Mouse (Mus musculus) heart, embryonic 16.5 days (tissue): Measurements from ENCODE around the gene Zdhhc11. TPM values are rescaled to one million over a fixed set of nuclear protein-coding genes. Genes with fewer than 3 reads are reported as not detected.

Experiments
- ATAC-seq: fragments of 200-750 bp; cut with Nextera tagmentation; replicated peaks from 2 replicates; pipeline ENCODE4 v1.8.0; 2017; ENCODE audit warnings: moderate number of reproducible peaks; ENCODE audit not compliant: insufficient read depth, low FRiP score; ENCODE audit errors: extremely low read depth
- H3K27ac ChIP-seq: fragments of 300-500 bp; sonication (generic); 2 replicates; pipeline ENCODE4 v1.5.1; 2014; ENCODE audit warnings: mild to moderate bottlenecking, low read length, control low read depth, moderate library complexity
- H3K27me3 ChIP-seq: fragments of 300-500 bp; sonication (generic); 2 replicates; pipeline ENCODE4 v1.6.1; 2014; ENCODE audit warnings: low read length, mixed read lengths; ENCODE audit not compliant: control insufficient read depth, insufficient read depth
- H3K36me3 ChIP-seq: fragments of 300-500 bp; sonication (generic); 2 replicates; pipeline ENCODE4 v1.6.1; 2014; ENCODE audit not compliant: control insufficient read depth, insufficient read depth
- H3K4me1 ChIP-seq: fragments of 300-500 bp; sonication (generic); 2 replicates; pipeline ENCODE4 v1.6.1; 2014; ENCODE audit warnings: low read length, mixed read lengths; ENCODE audit not compliant: control insufficient read depth, insufficient read depth
- H3K4me2 ChIP-seq: fragments of 300-500 bp; sonication (generic); 2 replicates; pipeline ENCODE4 v1.6.1; 2014; ENCODE audit warnings: low read depth, mild to moderate bottlenecking, control low read depth, low read length
- H3K4me3 ChIP-seq: fragments of 300-500 bp; sonication (generic); 2 replicates; pipeline ENCODE4 v1.5.1; 2014; ENCODE audit warnings: mild to moderate bottlenecking, control low read depth, low read length
- H3K9ac ChIP-seq: fragments of 300-500 bp; sonication (generic); 2 replicates; pipeline ENCODE4 v1.6.1; 2014; ENCODE audit warnings: low read length, control low read depth
- H3K9me3 ChIP-seq: fragments of 300-500 bp; sonication (generic); replicated peaks from 2 replicates; pipeline ENCODE4 v1.6.1; 2016; ENCODE audit warnings: low read length; ENCODE audit not compliant: control insufficient read depth
- WGBS: fragments of 180-500 bp; shearing (Covaris S2); extraction: QIAGEN DNeasy Blood & Tissue Kit; methylation state at CpG from one replicate; pipeline ENCODE4 v1.1.7; 2014; 5-methylcytosine and 5-hydroxymethylcytosine counted together
- polyA plus RNA-seq: library from polyadenylated mRNA; unstranded; fragments of >200 nt; fragmentation: Nextera tagmentation; extraction: Ambion mirVana; gene quantifications from 2 replicates; pipeline ENCODE4 v1.2.1, GENCODE M21; 2015

Zdhhc11 gene
- polyA plus RNA-seq, 1 experiment from 2014 or later, result not detected

DNA sequence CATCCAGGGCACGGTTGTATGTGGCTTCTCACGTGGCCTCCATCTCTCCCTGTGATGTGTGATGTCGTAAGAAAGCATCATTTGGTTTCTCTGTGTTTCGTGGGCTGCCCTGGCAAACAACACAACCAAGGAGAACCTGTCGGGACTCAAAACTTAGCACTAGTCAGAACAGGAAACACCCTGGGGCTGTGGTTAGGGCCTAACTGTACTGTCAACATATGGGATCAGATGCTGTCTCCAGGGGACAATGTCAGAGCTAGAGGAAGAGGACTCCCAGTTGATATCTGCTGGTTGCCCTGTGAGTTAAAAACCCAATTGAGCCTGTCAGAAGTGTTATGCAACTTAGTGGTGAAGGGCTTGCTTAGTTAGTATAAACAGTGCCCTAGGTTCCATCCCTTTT is 8.1 kb upstream of the Zdhhc11 start:
- no peak overlapping the region for H3K4me3 ChIP-seq
- no peaks in the 10 kb centered on the region for H3K27me3 ChIP-seq
- peaks cover 59% of the 10 kb centered on the region for H3K36me3 ChIP-seq
- H3K4me1 ChIP-seq, result no peaks in the 10 kb centered on the region
- no peak overlapping the region for H3K27ac ChIP-seq
- no peaks in the 10 kb centered on the region for H3K9me3 ChIP-seq
- ATAC-seq, result no peak
- WGBS, result 88% methylated on average over 5 of the region's 5 CpGs
- H3K4me2 ChIP-seq, result no peak overlapping the region
- no peak overlapping the region for H3K9ac ChIP-seq

DNA sequence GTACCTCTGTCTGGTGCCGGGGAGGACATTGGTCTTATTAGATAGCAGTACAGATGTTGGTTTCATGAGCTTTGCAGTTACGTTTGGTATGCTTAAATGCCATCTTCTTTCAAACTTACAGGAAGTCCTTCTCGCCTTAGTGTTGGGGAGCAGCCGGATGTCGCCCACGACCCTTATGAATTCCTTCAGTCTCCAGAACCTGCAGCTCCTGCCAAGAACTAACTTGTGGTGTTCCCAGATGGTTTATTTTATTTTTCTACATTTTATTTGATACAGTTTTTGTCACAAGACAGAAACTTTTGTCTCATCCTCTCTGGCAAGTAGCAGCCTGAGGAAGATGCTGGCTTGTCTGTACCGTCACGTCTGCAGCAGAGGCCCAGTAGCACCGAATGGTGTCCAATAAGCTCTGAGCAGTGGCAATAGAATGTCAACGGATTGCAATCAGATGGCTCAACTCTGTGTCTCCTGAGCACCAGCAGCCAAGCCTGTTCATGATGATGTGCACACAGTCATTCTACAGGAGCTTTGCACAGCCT is 3.5 kb upstream of the Zdhhc11 start:
- H3K9ac ChIP-seq, result no peak overlapping the region
- no peaks in the 10 kb centered on the region for H3K9me3 ChIP-seq
- 86% methylated on average over 10 of the region's 10 CpGs for WGBS
- H3K27ac ChIP-seq, result no peak overlapping the region
- H3K36me3 ChIP-seq, result peaks cover 42% of the 10 kb centered on the region
- no peak overlapping the region for H3K4me2 ChIP-seq
- H3K27me3 ChIP-seq, result no peaks in the 10 kb centered on the region
- no peak overlapping the region for H3K4me3 ChIP-seq
- ATAC-seq, result no peak
- no peaks in the 10 kb centered on the region for H3K4me1 ChIP-seq

DNA sequence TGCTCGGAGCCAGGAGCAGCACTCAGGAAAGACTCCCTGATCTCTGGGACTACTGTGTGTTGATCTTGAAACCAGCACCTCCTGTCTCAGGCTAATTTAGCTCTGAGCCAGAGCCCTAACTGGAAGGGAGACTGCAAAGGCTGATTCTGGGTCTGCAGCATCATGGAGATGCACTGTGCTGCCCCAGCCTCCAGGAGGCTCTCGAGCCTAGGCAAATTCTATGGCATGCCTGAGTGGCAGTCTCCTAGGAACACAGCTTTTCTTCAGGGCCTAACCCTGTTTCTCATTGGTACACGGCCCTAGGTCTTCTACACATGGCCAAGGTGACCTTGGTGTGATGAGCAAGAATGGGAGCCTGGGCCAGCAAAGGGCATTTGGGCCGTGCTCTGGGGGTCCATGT is 2.5 kb upstream of the Zdhhc11 start:
- ATAC-seq, result no peak
- H3K4me1 ChIP-seq, result no peaks in the 10 kb centered on the region
- no peaks in the 10 kb centered on the region for H3K9me3 ChIP-seq
- no peak overlapping the region for H3K27ac ChIP-seq
- H3K36me3 ChIP-seq, result peaks cover 33% of the 10 kb centered on the region
- 71% methylated on average over 4 of the region's 4 CpGs for WGBS
- H3K4me2 ChIP-seq, result no peak overlapping the region
- H3K4me3 ChIP-seq, result no peak overlapping the region
- H3K27me3 ChIP-seq, result no peaks in the 10 kb centered on the region
- H3K9ac ChIP-seq, result no peak overlapping the region

DNA sequence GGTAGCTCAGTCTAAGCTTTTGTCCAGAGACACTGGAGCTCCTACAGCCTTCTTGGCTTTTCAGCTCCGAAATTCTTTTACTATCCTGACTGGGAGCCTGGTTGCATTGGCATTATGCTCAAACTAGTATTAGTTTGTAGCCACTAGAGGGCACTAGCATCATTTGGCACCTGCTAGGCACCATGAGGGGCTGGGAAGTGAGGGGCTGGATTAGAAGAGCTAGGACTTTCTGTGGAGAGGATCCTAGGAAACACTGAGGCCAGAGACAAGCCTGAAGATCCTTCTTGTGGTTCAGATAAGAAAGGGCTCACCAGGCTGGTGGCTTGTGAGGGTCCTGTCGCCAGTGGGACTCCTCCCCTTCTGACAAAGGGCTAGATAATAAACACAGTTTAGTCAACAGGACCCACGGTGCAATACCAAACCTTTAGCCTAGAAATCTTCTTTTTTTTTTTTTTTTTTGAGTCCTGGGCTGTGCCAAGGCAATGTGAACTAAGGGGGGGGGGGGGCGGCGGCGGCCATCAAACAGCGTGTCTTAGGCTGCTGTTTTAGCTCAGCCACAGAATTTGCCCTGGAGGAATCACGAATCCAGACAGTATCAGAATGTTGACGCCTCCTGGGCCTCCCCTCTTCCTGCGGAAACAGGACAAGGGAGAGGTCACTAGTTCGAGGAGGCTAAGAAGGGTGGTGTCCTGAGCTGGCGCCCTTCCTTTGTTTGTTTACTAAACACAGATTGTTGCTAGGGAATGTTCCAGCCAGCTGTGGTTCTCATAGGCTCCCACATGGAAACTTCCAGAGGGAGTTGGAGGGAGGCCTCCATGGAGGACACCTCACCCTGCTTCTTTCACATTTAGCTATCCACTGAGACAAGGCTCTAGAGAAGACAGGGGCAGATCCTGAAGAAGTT is 7.1 kb downstream of the Zdhhc11 start:
- Histone ChIP-seq H3K36me3 (no peaks in the 10 kb centered on the region), H3K4me3 (peak overlapping the region; percentile 27; the same call in 1 of the 2 replicates), H3K27me3 (no peaks in the 10 kb centered on the region), H3K27ac (peak overlapping the region; percentile 87), H3K9ac (peak overlapping the region; percentile 28; the same call in 1 of the 2 replicates), H3K4me2 (peak overlapping the region; percentile 59), H3K4me1 (peaks cover 10% of the 10 kb centered on the region), H3K9me3 (no peaks in the 10 kb centered on the region)
- peak; percentile 90 for ATAC-seq
- WGBS, result 8% methylated on average over 12 of the region's 12 CpGs

DNA sequence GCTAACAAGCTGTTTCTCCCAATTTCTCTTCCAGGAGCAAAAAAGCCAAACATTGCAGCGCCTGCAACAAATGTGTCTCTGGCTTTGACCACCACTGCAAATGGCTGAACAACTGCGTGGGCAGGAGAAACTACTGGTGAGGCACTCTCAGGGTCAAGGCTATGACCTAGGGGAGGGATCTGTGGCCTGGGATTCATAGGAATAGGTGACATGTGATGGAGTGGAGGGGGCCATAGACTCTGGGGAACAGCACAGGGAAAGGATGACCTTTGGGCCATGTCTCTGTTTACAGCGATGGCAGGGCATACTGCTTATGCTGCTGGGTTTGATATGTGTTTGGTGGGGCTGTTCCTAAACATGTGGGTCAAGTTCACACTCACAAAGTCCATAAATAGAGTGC is 10.9 kb downstream of the Zdhhc11 start:
- no peak for ATAC-seq
- H3K9me3 ChIP-seq, result no peaks in the 10 kb centered on the region
- H3K4me1 ChIP-seq, result peaks cover 10% of the 10 kb centered on the region
- H3K27me3 ChIP-seq, result no peaks in the 10 kb centered on the region
- 86% methylated on average over 3 of the region's 3 CpGs for WGBS
- no peaks in the 10 kb centered on the region for H3K36me3 ChIP-seq
- H3K9ac ChIP-seq, result no peak overlapping the region
- H3K4me2 ChIP-seq, result no peak overlapping the region
- no peak overlapping the region for H3K27ac ChIP-seq
- no peak overlapping the region for H3K4me3 ChIP-seq

DNA sequence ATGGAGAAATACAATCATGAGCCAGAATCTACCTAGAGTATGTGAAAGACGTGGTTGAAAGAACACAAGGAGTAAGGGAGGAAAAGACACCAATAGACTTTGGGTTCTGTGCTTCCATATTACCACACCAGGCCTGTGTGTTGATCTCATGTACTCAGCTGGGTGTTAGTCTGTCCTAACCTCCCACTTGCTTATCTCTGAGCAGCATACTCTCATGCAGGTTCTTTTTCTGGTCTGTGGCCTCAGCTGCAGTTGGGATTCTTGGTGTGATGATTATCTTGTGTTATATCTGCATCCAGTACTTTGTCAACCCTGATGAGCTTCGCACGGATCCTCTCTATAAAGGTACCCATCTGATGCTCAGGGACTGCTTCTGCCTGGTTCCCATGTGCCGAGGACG is 13.3 kb downstream of the Zdhhc11 start:
- Histone ChIP-seq H3K4me2 (no peak overlapping the region), H3K27me3 (no peaks in the 10 kb centered on the region), H3K9ac (no peak overlapping the region), H3K4me3 (no peak overlapping the region), H3K36me3 (no peaks in the 10 kb centered on the region), H3K27ac (no peak overlapping the region), H3K9me3 (no peaks in the 10 kb centered on the region), H3K4me1 (no peaks in the 10 kb centered on the region)
- ATAC-seq, result no peak
- WGBS, result 84% methylated on average over 5 of the region's 5 CpGs

DNA sequence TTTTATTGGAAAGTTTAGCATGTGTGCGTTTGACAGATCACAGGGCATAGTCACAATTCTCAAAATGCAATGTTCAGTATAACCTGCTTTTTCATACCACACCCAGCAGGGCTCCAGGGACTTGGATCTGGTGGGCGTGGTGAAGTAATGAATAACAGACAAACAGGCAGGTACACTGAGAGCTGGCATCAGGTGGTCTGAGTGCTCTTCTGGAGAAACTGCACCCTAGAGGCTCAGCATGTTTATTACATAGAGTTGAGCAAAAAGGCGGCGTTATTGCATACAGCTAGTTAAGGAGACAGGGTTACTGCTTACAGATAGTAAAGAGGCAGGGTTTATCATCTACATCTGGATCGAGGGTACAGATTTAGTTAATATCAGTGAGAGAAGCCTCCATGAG is 26.7 kb downstream of the Zdhhc11 start:
- H3K36me3 ChIP-seq, result no peaks in the 10 kb centered on the region
- no peak overlapping the region for H3K9ac ChIP-seq
- no peaks in the 10 kb centered on the region for H3K9me3 ChIP-seq
- H3K4me3 ChIP-seq, result no peak overlapping the region
- no peaks in the 10 kb centered on the region for H3K27me3 ChIP-seq
- H3K27ac ChIP-seq, result no peak overlapping the region
- no peak overlapping the region for H3K4me2 ChIP-seq
- WGBS, result 69% methylated on average over 5 of the region's 5 CpGs
- ATAC-seq, result no peak
- H3K4me1 ChIP-seq, result peaks cover 4% of the 10 kb centered on the region; the same call in 1 of the 2 replicates

DNA sequence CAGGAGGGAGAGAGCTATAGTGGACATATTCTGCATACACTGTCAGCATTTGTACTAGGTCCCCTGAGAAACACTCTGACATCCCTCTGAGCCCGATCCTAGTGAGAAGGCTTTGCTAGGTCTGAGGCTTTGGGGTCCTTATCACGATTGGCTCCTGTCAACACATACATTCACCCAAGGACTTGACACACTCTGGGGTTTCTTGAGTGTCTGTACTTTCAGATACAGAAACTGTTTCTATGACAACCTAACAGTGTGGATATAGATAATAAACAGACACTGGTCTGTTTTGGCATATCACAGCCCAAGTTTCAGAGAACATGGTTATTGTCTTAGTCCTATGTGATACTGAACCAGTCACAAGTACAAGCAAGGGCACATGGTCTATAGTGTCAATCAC is 27.1 kb downstream of the Zdhhc11 start:
- Histone ChIP-seq H3K27ac (no peak overlapping the region), H3K9ac (no peak overlapping the region), H3K36me3 (no peaks in the 10 kb centered on the region), H3K4me2 (no peak overlapping the region), H3K9me3 (no peaks in the 10 kb centered on the region), H3K27me3 (no peaks in the 10 kb centered on the region), H3K4me1 (peaks cover 4% of the 10 kb centered on the region; the same call in 1 of the 2 replicates), H3K4me3 (no peak overlapping the region)
- ATAC-seq, result peak; percentile 37; the same call in 1 of the 2 replicates
- WGBS, result 7% methylated on average over 2 of the region's 2 CpGs

DNA sequence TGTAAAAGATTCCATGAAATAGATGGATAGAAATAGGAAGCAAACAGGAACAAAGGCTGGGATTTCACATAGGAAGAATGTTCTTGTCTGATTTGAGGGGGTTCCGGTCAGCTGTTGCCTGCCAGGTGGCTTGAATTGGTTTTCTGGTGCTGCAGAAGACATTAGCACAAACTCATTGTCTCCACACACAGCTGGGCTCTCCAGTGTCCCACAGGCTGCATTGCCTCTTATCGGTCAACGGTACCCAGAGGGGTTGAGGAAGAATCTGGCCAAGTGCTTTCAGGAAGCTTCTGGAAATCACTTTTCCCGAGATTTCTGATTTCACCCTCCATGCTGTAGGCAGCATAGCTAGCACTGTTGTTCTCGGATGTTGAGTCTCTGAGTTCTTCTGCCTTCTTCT is 27.6 kb downstream of the Zdhhc11 start:
- Histone ChIP-seq H3K36me3 (no peaks in the 10 kb centered on the region), H3K27me3 (no peaks in the 10 kb centered on the region), H3K27ac (peak overlapping the region; percentile 3; the same call in 1 of the 2 replicates), H3K4me3 (no peak overlapping the region), H3K9me3 (no peaks in the 10 kb centered on the region), H3K4me2 (no peak overlapping the region), H3K4me1 (peaks cover 4% of the 10 kb centered on the region; the same call in 1 of the 2 replicates), H3K9ac (no peak overlapping the region)
- WGBS, result 52% methylated on average over 5 of the region's 5 CpGs
- ATAC-seq, result 0 out of 2 replicates have a peak, but pooled peaks have one; percentile 32
